Mouse (Mus musculus): ENCODE data around the gene Nfkbib. TPM values are rescaled to one million over a fixed set of nuclear protein-coding genes. Genes with fewer than 3 reads are reported as not detected.

Nfkbib gene
- polyA plus RNA-seq, 1 experiment from 2014 or later, result 62.1 TPM

- H3K27ac ChIP-seq (ENCODE audit: low read length), result peak overlapping the region; percentile 66
- no peaks in the 10 kb centered on the region for H3K9me3 ChIP-seq (ENCODE audit: control insufficient read depth, low read length)
- 0 out of 2 replicates have a peak overlapping the region, but pooled peaks have one; percentile 13 for H3K9ac ChIP-seq (replicated peaks; ENCODE audit: low read depth, low read length)
- H3K4me3 ChIP-seq (replicated peaks; ENCODE audit: low read length), result no peak overlapping the region
- no peaks in the 10 kb centered on the region for H3K36me3 ChIP-seq (ENCODE audit: control insufficient read depth, insufficient read depth)
- H3K27me3 ChIP-seq (replicated peaks; ENCODE audit: control insufficient read depth, insufficient read depth, low read length), result no peaks in the 10 kb centered on the region
- 14% methylated on average over 10 of the region's 10 CpGs for WGBS
- peak; percentile 18; the same call in 1 of the 2 replicates for ATAC-seq
- peaks cover 11% of the 10 kb centered on the region for H3K4me1 ChIP-seq (replicated peaks; ENCODE audit: control insufficient read depth, insufficient read depth, low read length)
- no peak overlapping the region for H3K4me2 ChIP-seq (ENCODE audit: low read length)
Observed at GRCm38 (mm10) chr7:28801901-28802670, 34.8 kb upstream of the Nfkbib start.

GRCm38 (mm10) chr7:28801451-28801850 lies 34.1 kb upstream of the Nfkbib start:
- no peak for ATAC-seq
- Histone ChIP-seq H3K4me3 (replicated peaks; ENCODE audit: low read length) (no peak overlapping the region), H3K36me3 (ENCODE audit: control insufficient read depth, insufficient read depth) (no peaks in the 10 kb centered on the region), H3K27me3 (replicated peaks; ENCODE audit: control insufficient read depth, insufficient read depth, low read length) (no peaks in the 10 kb centered on the region), H3K9me3 (ENCODE audit: control insufficient read depth, low read length) (no peaks in the 10 kb centered on the region), H3K27ac (ENCODE audit: low read length) (no peak overlapping the region), H3K4me1 (replicated peaks; ENCODE audit: control insufficient read depth, insufficient read depth, low read length) (peaks cover 16% of the 10 kb centered on the region), H3K4me2 (ENCODE audit: low read length) (no peak overlapping the region), H3K9ac (replicated peaks; ENCODE audit: low read depth, low read length) (no peak overlapping the region)
- WGBS, result 59% methylated on average over 3 of the region's 3 CpGs

GRCm38 (mm10) chr7:28799994-28800393 lies 32.7 kb upstream of the Nfkbib start:
- Histone ChIP-seq H3K4me3 (replicated peaks; ENCODE audit: low read length) (no peak overlapping the region), H3K4me1 (replicated peaks; ENCODE audit: control insufficient read depth, insufficient read depth, low read length) (peaks cover 17% of the 10 kb centered on the region), H3K27me3 (replicated peaks; ENCODE audit: control insufficient read depth, insufficient read depth, low read length) (no peaks in the 10 kb centered on the region), H3K27ac (ENCODE audit: low read length) (no peak overlapping the region), H3K9ac (replicated peaks; ENCODE audit: low read depth, low read length) (no peak overlapping the region), H3K36me3 (ENCODE audit: control insufficient read depth, insufficient read depth) (no peaks in the 10 kb centered on the region), H3K9me3 (ENCODE audit: control insufficient read depth, low read length) (no peaks in the 10 kb centered on the region), H3K4me2 (ENCODE audit: low read length) (no peak overlapping the region)
- WGBS, result 95% methylated on average over 9 of the region's 9 CpGs
- ATAC-seq, result no peak

- Histone ChIP-seq H3K4me3 (replicated peaks; ENCODE audit: low read length) (peak overlapping the region; percentile 5), H3K9me3 (ENCODE audit: control insufficient read depth, low read length) (no peaks in the 10 kb centered on the region), H3K4me2 (ENCODE audit: low read length) (peak overlapping the region; percentile 42), H3K4me1 (replicated peaks; ENCODE audit: control insufficient read depth, insufficient read depth, low read length) (peaks cover 6% of the 10 kb centered on the region), H3K9ac (replicated peaks; ENCODE audit: low read depth, low read length) (peak overlapping the region; percentile 35; the same call in 1 of the 2 replicates), H3K27ac (ENCODE audit: low read length) (no peak overlapping the region), H3K27me3 (replicated peaks; ENCODE audit: control insufficient read depth, insufficient read depth, low read length) (no peaks in the 10 kb centered on the region), H3K36me3 (ENCODE audit: control insufficient read depth, insufficient read depth) (no peaks in the 10 kb centered on the region)
- WGBS, result 12% methylated on average over 32 of the region's 32 CpGs
- ATAC-seq, result peak; percentile 72; the same call in 1 of the 2 replicates
Observed at GRCm38 (mm10) chr7:28796562-28796975, 29.3 kb upstream of the Nfkbib start.

GRCm38 (mm10) chr7:28795832-28796231 lies 28.5 kb upstream of the Nfkbib start:
- Histone ChIP-seq H3K27me3 (replicated peaks; ENCODE audit: control insufficient read depth, insufficient read depth, low read length) (no peaks in the 10 kb centered on the region), H3K27ac (ENCODE audit: low read length) (no peak overlapping the region; the same call in 1 of the 2 replicates), H3K9me3 (ENCODE audit: control insufficient read depth, low read length) (no peaks in the 10 kb centered on the region), H3K4me3 (replicated peaks; ENCODE audit: low read length) (no peak overlapping the region), H3K36me3 (ENCODE audit: control insufficient read depth, insufficient read depth) (no peaks in the 10 kb centered on the region), H3K4me2 (ENCODE audit: low read length) (no peak overlapping the region), H3K9ac (replicated peaks; ENCODE audit: low read depth, low read length) (no peak overlapping the region), H3K4me1 (replicated peaks; ENCODE audit: control insufficient read depth, insufficient read depth, low read length) (peaks cover 6% of the 10 kb centered on the region)
- 83% methylated on average over 15 of the region's 15 CpGs for WGBS
- no peak for ATAC-seq

- ATAC-seq, result no peak
- H3K4me1 ChIP-seq (replicated peaks; ENCODE audit: control insufficient read depth, insufficient read depth, low read length), result peaks cover 6% of the 10 kb centered on the region
- H3K9ac ChIP-seq (replicated peaks; ENCODE audit: low read depth, low read length), result no peak overlapping the region
- H3K27me3 ChIP-seq (replicated peaks; ENCODE audit: control insufficient read depth, insufficient read depth, low read length), result no peaks in the 10 kb centered on the region
- no peaks in the 10 kb centered on the region for H3K9me3 ChIP-seq (ENCODE audit: control insufficient read depth, low read length)
- H3K4me3 ChIP-seq (replicated peaks; ENCODE audit: low read length), result no peak overlapping the region
- H3K4me2 ChIP-seq (ENCODE audit: low read length), result no peak overlapping the region
- no peaks in the 10 kb centered on the region for H3K36me3 ChIP-seq (ENCODE audit: control insufficient read depth, insufficient read depth)
- H3K27ac ChIP-seq (ENCODE audit: low read length), result no peak overlapping the region
- 82% methylated on average over 3 of the region's 3 CpGs for WGBS
Observed at GRCm38 (mm10) chr7:28794496-28794895, 27.2 kb upstream of the Nfkbib start.

GRCm38 (mm10) chr7:28793834-28794233 lies 26.5 kb upstream of the Nfkbib start:
- no peak overlapping the region for H3K4me2 ChIP-seq (ENCODE audit: low read length)
- 51% methylated on average over 2 of the region's 2 CpGs for WGBS
- H3K27ac ChIP-seq (ENCODE audit: low read length), result no peak overlapping the region
- no peak for ATAC-seq
- H3K27me3 ChIP-seq (replicated peaks; ENCODE audit: control insufficient read depth, insufficient read depth, low read length), result no peaks in the 10 kb centered on the region
- no peak overlapping the region for H3K4me3 ChIP-seq (replicated peaks; ENCODE audit: low read length)
- H3K9me3 ChIP-seq (ENCODE audit: control insufficient read depth, low read length), result no peaks in the 10 kb centered on the region
- H3K9ac ChIP-seq (replicated peaks; ENCODE audit: low read depth, low read length), result no peak overlapping the region
- peaks cover 6% of the 10 kb centered on the region for H3K4me1 ChIP-seq (replicated peaks; ENCODE audit: control insufficient read depth, insufficient read depth, low read length)
- H3K36me3 ChIP-seq (ENCODE audit: control insufficient read depth, insufficient read depth), result no peaks in the 10 kb centered on the region

GRCm38 (mm10) chr7:28792391-28793185 lies 25.3 kb upstream of the Nfkbib start:
- Histone ChIP-seq H3K36me3 (ENCODE audit: control insufficient read depth, insufficient read depth) (no peaks in the 10 kb centered on the region), H3K9ac (replicated peaks; ENCODE audit: low read depth, low read length) (no peak overlapping the region), H3K4me1 (replicated peaks; ENCODE audit: control insufficient read depth, insufficient read depth, low read length) (peaks cover 6% of the 10 kb centered on the region), H3K9me3 (ENCODE audit: control insufficient read depth, low read length) (no peaks in the 10 kb centered on the region), H3K4me2 (ENCODE audit: low read length) (no peak overlapping the region), H3K27me3 (replicated peaks; ENCODE audit: control insufficient read depth, insufficient read depth, low read length) (no peaks in the 10 kb centered on the region), H3K27ac (ENCODE audit: low read length) (no peak overlapping the region), H3K4me3 (replicated peaks; ENCODE audit: low read length) (no peak overlapping the region)
- 83% methylated on average over 13 of the region's 14 CpGs for WGBS
- ATAC-seq, result no peak

GRCm38 (mm10) chr7:28791706-28792105 lies 24.4 kb upstream of the Nfkbib start:
- H3K27me3 ChIP-seq (replicated peaks; ENCODE audit: control insufficient read depth, insufficient read depth, low read length), result no peaks in the 10 kb centered on the region

More at GRCm38 (mm10) chr7:28791706-28792105, 24.4 kb upstream of the Nfkbib start:
- no peak overlapping the region for H3K4me2 ChIP-seq (ENCODE audit: low read length)
- H3K36me3 ChIP-seq (ENCODE audit: control insufficient read depth, insufficient read depth), result no peaks in the 10 kb centered on the region
- H3K9me3 ChIP-seq (ENCODE audit: control insufficient read depth, low read length), result no peaks in the 10 kb centered on the region
- H3K4me3 ChIP-seq (replicated peaks; ENCODE audit: low read length), result no peak overlapping the region
- peaks cover 3% of the 10 kb centered on the region for H3K4me1 ChIP-seq (replicated peaks; ENCODE audit: control insufficient read depth, insufficient read depth, low read length)
- no peak overlapping the region for H3K27ac ChIP-seq (ENCODE audit: low read length)
- H3K9ac ChIP-seq (replicated peaks; ENCODE audit: low read depth, low read length), result no peak overlapping the region
- no peak for ATAC-seq

All from forebrain, embryonic 16.5 days (tissue).